Comparison of ENCODE assay signal across 10 mouse cellular contexts in genomic region chr14:54443196-54443595, GRCm38 (mm10). TPM values are rescaled to one million over a fixed set of nuclear protein-coding genes. Genes with fewer than 3 reads are reported as not detected.
DNase-seq lines count a peak whose midpoint lies in the region; ATAC-seq and TF ChIP-seq lines count a peak whose summit lies in the region.
"Had no signal": no experiment of that assay in that cellular context is flagged by ENCODE, and none has a peak within 500 bp of the region (broad histone marks: within the 10 kb centered on the region; RNA-seq: fewer than 3 reads in every experiment).

No protein-coding gene starts in this region.

- no peaks in the 10 kb centered on the region for H3K9me3 ChIP-seq in lung, embryonic 14.5 days (ENCODE audit: low read depth, low read length)
- H3K9me3 ChIP-seq in liver, postnatal 0 days (ENCODE audit: low read length) = no peaks in the 10 kb centered on the region

- no peak for TF ChIP-seq EP300 in liver, postnatal 0 days (IDR thresholded peaks at IDR 0.05; ENCODE audit: low read depth)

- H3K4me1 ChIP-seq in lung, embryonic 14.5 days (ENCODE audit: insufficient read depth) = no peaks in the 10 kb centered on the region; the same call in 1 of the 2 replicates
- H3K4me1 ChIP-seq in lung, adult 2 months (ENCODE audit: control insufficient read depth, insufficient read depth, low read length) = peaks cover 4% of the 10 kb centered on the region; the same call in 1 of the 2 replicates
- peaks cover 3% of the 10 kb centered on the region for H3K4me1 ChIP-seq in liver, postnatal 0 days (ENCODE audit: insufficient read depth)

- H3K4me3 ChIP-seq in lung, embryonic 14.5 days (ENCODE audit: low read depth, low read length) = no peak overlapping the region
- H3K4me3 ChIP-seq in lung, adult 2 months (replicated peaks; ENCODE audit: extremely low read depth, low read depth, low read length) = no peak overlapping the region
- no peak overlapping the region for H3K4me3 ChIP-seq in liver, postnatal 0 days (ENCODE audit: low read depth, low read length)

- H3K4me2 ChIP-seq in lung, embryonic 14.5 days = no peak overlapping the region
- H3K4me2 ChIP-seq in liver, postnatal 0 days (ENCODE audit: low read depth, low read length) = no peak overlapping the region

- peak; percentile 82 for DNase-seq in lung, embryonic 14.5 days
- no peak for DNase-seq in lung, adult 2 months
- peak; percentile 86 for DNase-seq in fibroblast of lung, adult 2 months (ENCODE audit: low read depth)
- DNase-seq in heart, postnatal 10 days = peak; percentile 74 to 80
- no peak for DNase-seq in liver, postnatal 0 days
- no peak for DNase-seq in right cerebral cortex, postnatal 25 days

- H3K36me3 ChIP-seq in lung, embryonic 14.5 days (ENCODE audit: insufficient read depth) = peaks cover 45% of the 10 kb centered on the region
- H3K36me3 ChIP-seq in liver, postnatal 0 days (replicated peaks; ENCODE audit: insufficient read depth, low read length) = peaks cover 20% of the 10 kb centered on the region

- no peak for TF ChIP-seq POLR2A in lung, adult 2 months (IDR thresholded peaks at IDR 0.05; ENCODE audit: borderline replicate concordance, extremely low read depth, low read depth, low read length)

- intact Hi-C loops in heart, postnatal 10 days (cut with DNase I) = no loop called here

- peak; percentile 85 for ATAC-seq in lung, embryonic 14.5 days (ENCODE audit: insufficient read depth)
- peak; percentile 55; the same call in 1 of the 2 replicates for ATAC-seq in liver, postnatal 0 days
- no peak for ATAC-seq in CD4-positive, CD25-positive, alpha-beta regulatory T cell, adult 4 months
- ATAC-seq in granulocyte monocyte progenitor cell, adult 5-6 weeks (replicated peaks; ENCODE audit: poor library complexity, severe bottlenecking) = no peak
- ATAC-seq: Patski had no signal

- peak overlapping the region; percentile 82 for H3K27ac ChIP-seq in lung, embryonic 14.5 days (ENCODE audit: low read depth)
- H3K27ac ChIP-seq in liver, postnatal 0 days (ENCODE audit: low read depth) = no peak overlapping the region

- no peak overlapping the region for H3K9ac ChIP-seq in lung, embryonic 14.5 days
- no peak overlapping the region for H3K9ac ChIP-seq in liver, postnatal 0 days (replicated peaks)

- no peak for TF ChIP-seq CTCF in lung, embryonic 14.5 days (IDR thresholded peaks at IDR 0.05; ENCODE audit: low read depth)
- no peak for TF ChIP-seq CTCF in lung, adult 2 months (IDR thresholded peaks at IDR 0.05; ENCODE audit: insufficient read depth, low read length)
- no peak for TF ChIP-seq CTCF in liver, postnatal 0 days (IDR thresholded peaks at IDR 0.05; ENCODE audit: low read depth)

- no peaks in the 10 kb centered on the region for H3K27me3 ChIP-seq in lung, embryonic 14.5 days (ENCODE audit: insufficient read depth, low read length)
- no peaks in the 10 kb centered on the region for H3K27me3 ChIP-seq in liver, postnatal 0 days (ENCODE audit: insufficient read depth, low read length)
- H3K27me3 ChIP-seq: Patski had no signal

- 7% methylated on average over 3 of the region's 3 CpGs for WGBS in lung, embryonic 14.5 days
- 22% methylated on average over 3 of the region's 3 CpGs for WGBS in lung, adult 2 months
- 34% methylated on average over 3 of the region's 3 CpGs for WGBS in liver, postnatal 0 days (ENCODE audit: insufficient replicate concordance)

RNA-seq across cellular contexts. Expression of gene Mmp14, which starts 11.8 kb away (rescaled TPM):
- 182 and 187 TPM in 2 replicates for polyA plus RNA-seq in lung, embryonic 14.5 days (2014; fragmentation: Nextera tagmentation; extraction: Ambion mirVana)
- polyA plus RNA-seq in lung, adult 2 months (2012; rRNA removed) = 119 and 130 TPM in 2 replicates
- total RNA-seq in heart, postnatal 10 days (2021) = 100 to 1,000 TPM; 106 to 116 TPM
- polyA plus RNA-seq in liver, postnatal 0 days (2015; fragmentation: Nextera tagmentation; extraction: Ambion mirVana) = 38.1 and 39.8 TPM in 2 replicates
- polyA plus RNA-seq in CD4-positive, CD25-positive, alpha-beta regulatory T cell, adult 4 months (2017; shearing (Covaris generic)) = not detected
- total RNA-seq in granulocyte monocyte progenitor cell, adult 5-6 weeks (2014; fragmentation: Nextera tagmentation) = not detected in 2 replicates
- total RNA-seq in granulocyte monocyte progenitor cell, adult 5-6 weeks (2017) = not detected in 2 replicates

RNA-seq across cellular contexts. Expression of gene Mrpl52, which starts 16.5 kb away (rescaled TPM):
- 274 and 280 TPM in 2 replicates for polyA plus RNA-seq in lung, embryonic 14.5 days (2014; fragmentation: Nextera tagmentation; extraction: Ambion mirVana)
- 185 and 290 TPM in 2 replicates for polyA plus RNA-seq in lung, adult 2 months (2012; rRNA removed)
- 100 to 1,000 TPM; 143 to 155 TPM for total RNA-seq in heart, postnatal 10 days (2021)
- 261 and 284 TPM in 2 replicates for polyA plus RNA-seq in liver, postnatal 0 days (2015; fragmentation: Nextera tagmentation; extraction: Ambion mirVana)
- 100 to 1,000 TPM; 216 to 249 TPM for polyA plus RNA-seq in CD4-positive, CD25-positive, alpha-beta regulatory T cell, adult 4 months (2017; shearing (Covaris generic))
- total RNA-seq in granulocyte monocyte progenitor cell, adult 5-6 weeks (2014; fragmentation: Nextera tagmentation) = 63.7 and 100 TPM in 2 replicates
- 34.0 and 40.1 TPM in 2 replicates for total RNA-seq in granulocyte monocyte progenitor cell, adult 5-6 weeks (2017)

RNA-seq across cellular contexts. Expression of gene Lrp10, which starts 20.7 kb away (rescaled TPM):
- 46.1 and 46.2 TPM in 2 replicates for polyA plus RNA-seq in lung, embryonic 14.5 days (2014; fragmentation: Nextera tagmentation; extraction: Ambion mirVana)
- 184 and 199 TPM in 2 replicates for polyA plus RNA-seq in lung, adult 2 months (2012; rRNA removed)
- 10 to 100 TPM; 87.9 to 91.3 TPM for total RNA-seq in heart, postnatal 10 days (2021)
- polyA plus RNA-seq in liver, postnatal 0 days (2015; fragmentation: Nextera tagmentation; extraction: Ambion mirVana) = 20.9 and 25.3 TPM in 2 replicates
- polyA plus RNA-seq in CD4-positive, CD25-positive, alpha-beta regulatory T cell, adult 4 months (2017; shearing (Covaris generic)) = 10 to 100 TPM; 59.9 to 60.2 TPM
- total RNA-seq in granulocyte monocyte progenitor cell, adult 5-6 weeks (2014; fragmentation: Nextera tagmentation) = 37.3 and 41.5 TPM in 2 replicates
- 20.0 and 23.7 TPM in 2 replicates for total RNA-seq in granulocyte monocyte progenitor cell, adult 5-6 weeks (2017)

RNA-seq across cellular contexts. Expression of gene Slc7a7, which starts 25.6 kb away (rescaled TPM):
- 7.4 and 7.6 TPM in 2 replicates for polyA plus RNA-seq in lung, embryonic 14.5 days (2014; fragmentation: Nextera tagmentation; extraction: Ambion mirVana)
- 23.1 and 29.2 TPM in 2 replicates for polyA plus RNA-seq in lung, adult 2 months (2012; rRNA removed)
- total RNA-seq in heart, postnatal 10 days (2021) = 1 to 10 TPM; 6.6 to 8.1 TPM
- 5.0 and 5.1 TPM in 2 replicates for polyA plus RNA-seq in liver, postnatal 0 days (2015; fragmentation: Nextera tagmentation; extraction: Ambion mirVana)
- polyA plus RNA-seq in CD4-positive, CD25-positive, alpha-beta regulatory T cell, adult 4 months (2017; shearing (Covaris generic)) = 1 to 10 TPM; 1.2 to 1.3 TPM
- total RNA-seq in granulocyte monocyte progenitor cell, adult 5-6 weeks (2014; fragmentation: Nextera tagmentation) = 10.3 and 10.7 TPM in 2 replicates
- 3.0 and 3.1 TPM in 2 replicates for total RNA-seq in granulocyte monocyte progenitor cell, adult 5-6 weeks (2017)

RNA-seq across cellular contexts. Expression of gene Rem2, which starts 32.7 kb away (rescaled TPM):
- 8.1 and 8.3 TPM in 2 replicates for polyA plus RNA-seq in lung, embryonic 14.5 days (2014; fragmentation: Nextera tagmentation; extraction: Ambion mirVana)
- 3.0 TPM in 2 replicates for polyA plus RNA-seq in lung, adult 2 months (2012; rRNA removed)
- total RNA-seq in heart, postnatal 10 days (2021) = not detected
- 0.66 and 0.87 TPM in 2 replicates for polyA plus RNA-seq in liver, postnatal 0 days (2015; fragmentation: Nextera tagmentation; extraction: Ambion mirVana)
- 1 to 10 TPM in 1 of 2 experiments, under 1 TPM in 1; 0.54 to 1.1 TPM for polyA plus RNA-seq in CD4-positive, CD25-positive, alpha-beta regulatory T cell, adult 4 months (2017; shearing (Covaris generic))
- total RNA-seq in granulocyte monocyte progenitor cell, adult 5-6 weeks (2014; fragmentation: Nextera tagmentation) = not detected in 2 replicates
- total RNA-seq in granulocyte monocyte progenitor cell, adult 5-6 weeks (2017) = not detected in 2 replicates
- total RNA-seq: liver, adult 2 months had no signal

Comparison
In these comparisons a context has a peak if more than half of its experiments do, and no peak if none do; other contexts are left out.
1. DNase-seq: peak in lung, embryonic 14.5 days (single experiment), fibroblast of lung, adult 2 months (single experiment) and heart, postnatal 10 days (2 of 2); none in lung, adult 2 months (single experiment), liver, postnatal 0 days (single experiment) and right cerebral cortex, postnatal 25 days (single experiment).
2. ATAC-seq: peak in lung, embryonic 14.5 days (single experiment) and liver, postnatal 0 days (single experiment); none in CD4-positive, CD25-positive, alpha-beta regulatory T cell, adult 4 months (single experiment) and granulocyte monocyte progenitor cell, adult 5-6 weeks (single experiment).
3. RNA of gene Mmp14, which starts 11.8 kb away (polyA plus RNA-seq): 182 to 187 TPM in lung, embryonic 14.5 days, 119 to 130 TPM in lung, adult 2 months and 38.1 to 39.8 TPM in liver, postnatal 0 days; not detected in CD4-positive, CD25-positive, alpha-beta regulatory T cell, adult 4 months; every median in the first group is over 10 times any median in the second.